Mouse (Mus musculus) forebrain, embryonic 15.5 days (tissue): ENCODE measurements around the gene Ipo4. TPM values are rescaled to one million over a fixed set of nuclear protein-coding genes. Genes with fewer than 3 reads are reported as not detected.
A peak's percentile ranks its signal among the peaks of the same experiment; 100 is the strongest.

Experiments
- ATAC-seq: fragments of 200-750 bp; cut with Nextera tagmentation; replicated peaks from 2 replicates; pipeline ENCODE4 v1.8.0; 2017; ENCODE audit warnings: mild to moderate bottlenecking, moderate TSS enrichment, moderate library complexity
- H3K27ac ChIP-seq: fragments of 300-500 bp; sonication (generic); replicated peaks from 2 replicates; pipeline ENCODE4 v1.5.1; 2015; ENCODE audit warnings: mild to moderate bottlenecking, inconsistent platforms
- H3K27me3 ChIP-seq: fragments of 300-500 bp; sonication (generic); 2 replicates; pipeline ENCODE4 v1.6.1; 2015; ENCODE audit warnings: inconsistent platforms
- H3K36me3 ChIP-seq: fragments of 300-500 bp; sonication (generic); 2 replicates; pipeline ENCODE4 v1.6.1; 2015; ENCODE audit warnings: mild to moderate bottlenecking, inconsistent platforms
- H3K4me1 ChIP-seq: fragments of 300-500 bp; sonication (generic); 2 replicates; pipeline ENCODE4 v1.6.1; 2015; ENCODE audit warnings: inconsistent platforms
- H3K4me2 ChIP-seq: fragments of 300-500 bp; sonication (generic); replicated peaks from 2 replicates; pipeline ENCODE4 v1.6.1; 2015; ENCODE audit warnings: mild to moderate bottlenecking, inconsistent platforms
- H3K4me3 ChIP-seq: fragments of 300-500 bp; sonication (generic); 2 replicates; pipeline ENCODE4 v1.5.1; 2015; ENCODE audit warnings: mild to moderate bottlenecking, inconsistent platforms
- H3K9ac ChIP-seq: fragments of 300-500 bp; sonication (generic); replicated peaks from 2 replicates; pipeline ENCODE4 v1.6.1; 2015; ENCODE audit warnings: mild to moderate bottlenecking, inconsistent platforms
- H3K9me3 ChIP-seq: fragments of 300-500 bp; sonication (generic); 2 replicates; pipeline ENCODE4 v1.6.1; 2016; ENCODE audit warnings: inconsistent platforms
- WGBS: fragments of 180-500 bp; shearing (Covaris S2); methylation state at CpG from one replicate; pipeline ENCODE4 v1.1.7; 2015; ENCODE audit warnings: mixed read lengths; 5-methylcytosine and 5-hydroxymethylcytosine counted together
- polyA plus RNA-seq: library from polyadenylated mRNA; unstranded; fragments of >200 nt; fragmentation: Nextera tagmentation; extraction: Ambion mirVana; gene quantifications from 2 replicates; pipeline ENCODE4 v1.2.1, GENCODE M21; 2015

The Ipo4 gene
- polyA plus RNA-seq, 1 experiment from 2014 or later: 82.1 TPM

DNA sequence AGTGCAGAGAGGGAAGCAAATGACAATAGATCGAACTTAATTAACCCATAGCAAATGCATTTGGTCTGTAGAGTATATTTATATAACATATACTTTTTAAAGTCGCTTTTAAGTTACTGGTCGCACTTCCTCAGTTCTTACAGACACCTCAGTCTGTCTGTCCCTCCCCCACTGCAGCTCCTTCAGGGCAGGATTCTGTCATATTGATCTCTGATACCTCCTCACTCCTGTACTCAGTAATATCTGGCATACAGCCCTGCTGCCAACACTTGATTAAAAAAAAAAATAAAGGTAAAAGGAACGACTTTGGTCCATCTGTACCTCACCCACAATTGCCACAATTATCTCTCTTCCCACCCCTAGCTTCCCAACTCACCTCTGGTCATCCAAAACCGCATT is 51.5 kb downstream of the Ipo4 start:
- Histone ChIP-seq H3K4me2 (peak overlapping the region; percentile 51), H3K4me1 (peaks cover 16% of the 10 kb centered on the region), H3K27me3 (no peaks in the 10 kb centered on the region), H3K9ac (peak overlapping the region; percentile 47; the same call in 1 of the 2 replicates), H3K4me3 (peak overlapping the region; percentile 43), H3K9me3 (no peaks in the 10 kb centered on the region), H3K36me3 (peaks cover 8% of the 10 kb centered on the region; the same call in 1 of the 2 replicates), H3K27ac (no peak overlapping the region)
- WGBS: 41% methylated on average over 5 of the region's 5 CpGs
- ATAC-seq: no peak

DNA sequence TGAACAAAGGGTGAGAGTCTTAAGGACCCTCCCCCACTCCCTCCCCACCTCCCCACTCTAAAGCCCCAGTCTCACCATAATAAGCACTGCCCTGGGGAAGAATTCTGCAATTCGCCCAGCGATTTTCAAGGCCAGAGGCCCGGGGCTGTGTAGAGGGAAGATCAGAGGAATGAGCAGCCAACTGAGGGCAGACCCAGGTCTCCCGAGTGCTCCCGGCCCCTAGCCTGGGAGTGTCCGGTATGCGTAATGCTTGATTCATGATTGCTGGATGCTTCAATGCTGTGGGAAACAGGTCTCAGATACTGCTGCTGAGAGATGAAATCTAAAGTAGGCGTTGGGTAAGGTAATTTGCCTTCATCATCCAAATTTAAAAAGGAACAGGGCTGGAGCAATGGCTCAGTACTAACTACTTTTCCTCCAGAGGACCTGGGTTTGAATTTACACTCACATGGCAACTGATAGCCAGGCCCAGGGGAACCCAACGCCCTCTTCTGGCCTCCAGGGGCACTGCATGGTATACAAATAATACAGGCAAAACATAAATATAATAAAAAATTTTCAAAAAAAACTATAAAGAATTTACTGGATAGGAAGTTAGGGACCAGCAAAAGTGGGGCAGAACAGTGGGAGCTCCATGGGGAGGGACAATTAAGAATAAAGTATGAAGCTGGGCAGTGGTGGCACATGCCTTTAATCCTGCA is 53.6 kb downstream of the Ipo4 start:
- Histone ChIP-seq H3K9ac (no peak overlapping the region), H3K27ac (no peak overlapping the region), H3K4me2 (no peak overlapping the region), H3K4me3 (no peak overlapping the region), H3K36me3 (peaks cover 8% of the 10 kb centered on the region; the same call in 1 of the 2 replicates), H3K9me3 (no peaks in the 10 kb centered on the region), H3K27me3 (no peaks in the 10 kb centered on the region), H3K4me1 (peaks cover 25% of the 10 kb centered on the region)
- 79% methylated on average over 9 of the region's 9 CpGs for WGBS
- no peak for ATAC-seq

DNA sequence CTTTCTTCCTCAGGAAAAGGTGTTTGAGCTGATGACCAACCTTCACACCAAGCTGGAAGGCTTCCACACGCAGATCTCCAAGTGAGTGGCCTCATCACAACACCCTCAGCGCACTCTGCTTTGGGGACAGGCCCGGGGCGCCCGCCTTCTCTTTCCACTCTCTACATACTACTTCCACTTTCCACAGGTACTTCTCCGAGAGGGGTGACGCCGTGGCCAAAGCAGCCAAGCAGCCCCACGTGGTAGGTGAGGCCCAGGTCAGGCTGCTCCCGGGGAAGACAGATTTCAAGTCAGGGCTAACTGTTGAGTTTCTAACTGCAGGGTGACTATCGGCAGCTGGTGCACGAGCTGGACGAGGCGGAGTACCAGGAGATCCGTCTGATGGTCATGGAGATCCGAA is 55.0 kb downstream of the Ipo4 start:
- Histone ChIP-seq H3K36me3 (0 out of 2 replicates have a peak, but pooled peaks cover 8% of the 10 kb centered on the region), H3K27ac (no peak overlapping the region), H3K4me2 (no peak overlapping the region), H3K9ac (no peak overlapping the region), H3K4me1 (peaks cover 25% of the 10 kb centered on the region), H3K9me3 (no peaks in the 10 kb centered on the region), H3K27me3 (no peaks in the 10 kb centered on the region), H3K4me3 (no peak overlapping the region)
- no peak for ATAC-seq
- WGBS: 96% methylated on average over 16 of the region's 16 CpGs

DNA sequence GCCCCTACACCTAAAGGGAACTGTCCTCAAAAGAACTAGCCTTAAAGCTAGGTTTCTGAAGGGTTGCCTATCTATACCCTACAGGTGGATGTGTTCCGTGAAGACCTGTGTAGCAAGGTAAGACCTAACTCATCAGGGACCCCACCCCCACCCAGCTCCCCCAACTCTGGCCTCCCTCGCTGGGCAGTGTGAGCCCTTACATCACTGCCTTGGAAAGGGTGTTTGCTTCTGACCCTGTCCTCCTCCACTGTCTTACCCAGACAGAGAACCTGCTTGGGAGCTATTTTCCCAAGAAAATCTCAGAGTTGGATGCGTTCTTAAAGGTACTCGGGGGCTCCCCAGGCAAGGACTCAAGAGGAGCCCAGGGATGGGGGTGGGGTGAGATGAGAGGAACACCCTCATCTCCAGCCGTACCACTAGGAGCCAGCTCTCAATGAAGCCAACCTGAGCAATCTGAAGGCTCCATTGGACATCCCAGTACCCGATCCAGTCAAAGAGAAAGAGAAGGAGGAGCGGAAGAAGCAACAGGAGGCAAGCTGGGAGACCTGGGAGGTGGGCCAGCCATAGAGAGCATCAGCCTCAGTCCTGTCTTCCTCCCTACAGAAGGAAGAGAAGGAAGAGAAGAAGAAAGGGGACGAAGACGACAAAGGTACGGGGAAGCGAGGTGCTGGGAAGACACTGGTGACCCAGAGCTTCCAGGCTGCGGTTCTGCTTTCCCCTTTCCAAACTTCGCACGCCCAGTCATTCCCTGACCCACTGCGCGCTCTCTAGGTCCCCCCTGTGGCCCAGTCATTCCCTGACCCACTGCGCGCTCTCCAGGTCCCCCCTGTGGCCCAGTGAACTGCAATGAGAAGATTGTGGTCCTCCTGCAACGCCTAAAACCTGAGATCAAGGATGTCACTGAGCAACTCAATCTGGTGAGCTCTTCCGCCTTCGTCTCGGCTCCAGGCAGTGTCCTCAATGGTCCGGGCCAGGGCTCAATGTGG is 56.0 kb downstream of the Ipo4 start:
- no peaks in the 10 kb centered on the region for H3K9me3 ChIP-seq
- peaks cover 16% of the 10 kb centered on the region for H3K4me1 ChIP-seq
- no peak for ATAC-seq
- no peak overlapping the region for H3K9ac ChIP-seq
- H3K4me2 ChIP-seq: no peak overlapping the region
- WGBS: 85% methylated on average over 23 of the region's 23 CpGs
- 0 out of 2 replicates have a peak, but pooled peaks cover 8% of the 10 kb centered on the region for H3K36me3 ChIP-seq
- H3K4me3 ChIP-seq: no peak overlapping the region
- no peak overlapping the region for H3K27ac ChIP-seq
- no peaks in the 10 kb centered on the region for H3K27me3 ChIP-seq

DNA sequence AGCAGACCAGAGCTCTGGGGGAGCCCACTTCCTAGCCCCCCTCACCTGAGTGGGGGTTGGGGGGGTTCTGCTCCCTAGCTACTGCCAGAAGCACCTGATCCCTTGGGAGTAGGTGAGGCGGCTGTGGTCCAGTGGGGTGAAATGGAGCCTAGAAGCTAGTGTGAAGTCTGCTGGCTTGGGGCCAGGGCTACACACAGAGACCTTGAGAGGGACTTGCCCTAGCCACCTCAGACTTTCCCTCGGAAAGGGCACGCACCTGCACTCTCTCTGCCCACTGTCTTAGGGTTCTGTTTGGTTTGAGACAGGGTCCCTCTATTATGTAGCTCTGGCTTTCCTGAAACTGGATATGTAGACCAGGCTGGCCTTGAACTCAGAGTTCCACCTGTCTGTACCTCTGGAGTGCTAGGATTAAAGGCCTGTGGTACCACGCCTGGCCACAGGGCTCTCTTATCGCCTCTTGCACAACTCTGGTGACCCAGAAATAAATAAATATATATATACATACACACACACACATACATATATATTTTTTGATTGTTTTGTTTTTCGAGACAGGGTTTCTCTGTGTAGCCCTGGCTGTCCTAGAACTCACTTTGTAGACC is 57.0 kb downstream of the Ipo4 start:
- Histone ChIP-seq H3K4me2 (peak overlapping the region; percentile 69), H3K4me3 (peak overlapping the region; percentile 73), H3K36me3 (0 out of 2 replicates have a peak, but pooled peaks cover 8% of the 10 kb centered on the region), H3K9ac (peak overlapping the region; percentile 92), H3K27ac (peak overlapping the region; percentile 92), H3K27me3 (no peaks in the 10 kb centered on the region), H3K9me3 (no peaks in the 10 kb centered on the region), H3K4me1 (peaks cover 12% of the 10 kb centered on the region)
- 0 out of 2 replicates have a peak, but pooled peaks have one; percentile 0 for ATAC-seq
- WGBS: 34% methylated on average over 6 of the region's 6 CpGs

DNA sequence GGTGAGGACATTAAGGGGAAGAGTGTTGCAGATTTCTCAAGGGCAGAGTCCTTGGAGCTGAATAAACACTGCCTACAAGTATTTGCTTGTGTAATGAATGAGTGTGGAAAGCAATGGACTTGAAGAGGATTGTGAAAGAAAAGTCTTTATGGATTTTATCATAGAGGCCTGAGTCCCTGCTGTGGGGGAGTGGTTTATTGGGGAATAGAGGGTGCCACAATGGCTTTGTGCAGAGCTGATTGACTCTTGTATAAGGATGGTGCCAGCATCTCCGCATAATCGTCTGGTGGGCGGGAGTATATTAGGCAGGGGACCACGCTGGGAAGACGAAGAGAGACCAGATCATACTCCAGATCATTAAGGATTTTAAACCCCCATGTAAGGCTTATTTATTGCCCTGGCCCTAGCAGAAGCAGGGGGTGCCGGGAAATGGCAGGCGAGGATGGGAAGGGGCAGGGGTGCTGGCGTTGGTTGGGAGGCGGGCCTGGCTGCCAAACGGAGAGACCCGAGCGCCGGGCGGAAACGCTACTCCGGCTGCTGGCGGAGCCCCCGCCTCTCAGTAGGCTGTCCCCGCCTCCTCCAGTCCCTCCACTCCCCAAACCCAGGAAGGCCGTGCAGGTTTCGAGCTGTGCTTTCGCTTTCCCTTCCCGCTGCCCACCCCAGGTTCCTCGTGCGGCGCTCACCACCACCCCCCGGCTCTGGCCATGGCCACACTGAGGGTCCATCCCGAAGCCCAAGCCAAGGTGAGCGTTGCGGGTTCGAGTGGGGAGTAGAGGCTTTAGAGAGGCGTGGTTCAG is 57.7 kb downstream of the Ipo4 start, which contains the start of gene Psme1:
Psme1 (plus strand) TSS at position 253 of the 797 bp plus-strand sequence.
- no peaks in the 10 kb centered on the region for H3K9me3 ChIP-seq
- no peaks in the 10 kb centered on the region for H3K27me3 ChIP-seq
- peak within 1 kb of the TSS; percentile 73 for H3K4me3 ChIP-seq
- H3K9ac ChIP-seq: peak within 1 kb of the TSS; percentile 92
- H3K4me1 ChIP-seq: peaks cover 12% of the 10 kb centered on the region
- ATAC-seq: peak; percentile 95
- H3K27ac ChIP-seq: peak within 1 kb of the TSS; percentile 92
- 0 out of 2 replicates have a peak, but pooled peaks cover 8% of the 10 kb centered on the region for H3K36me3 ChIP-seq
- WGBS: under 1% methylated on average over 32 of the region's 32 CpGs
- H3K4me2 ChIP-seq: peak within 1 kb of the TSS; percentile 69

DNA sequence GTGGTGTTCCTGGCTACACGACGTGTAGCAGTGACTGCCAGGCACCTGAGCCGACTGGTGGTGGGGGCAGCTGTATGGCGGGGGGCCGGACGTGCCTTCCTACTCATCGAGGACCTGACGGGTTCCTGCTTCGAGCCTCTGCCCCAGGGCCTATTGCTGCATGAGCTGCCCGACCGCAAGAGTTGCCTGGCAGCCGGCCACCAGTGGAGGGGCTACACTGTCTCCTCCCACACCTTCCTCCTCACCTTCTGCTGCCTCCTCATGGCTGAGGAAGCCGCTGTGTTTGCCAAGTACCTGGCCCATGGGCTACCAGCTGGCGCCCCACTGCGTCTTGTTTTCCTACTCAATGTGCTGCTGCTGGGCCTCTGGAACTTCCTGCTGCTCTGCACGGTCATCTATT is 59.4 kb downstream of the Ipo4 start:
- Histone ChIP-seq H3K4me1 (peaks cover 12% of the 10 kb centered on the region), H3K4me2 (no peak overlapping the region), H3K4me3 (no peak overlapping the region), H3K9me3 (no peaks in the 10 kb centered on the region), H3K27ac (no peak overlapping the region), H3K27me3 (no peaks in the 10 kb centered on the region), H3K36me3 (0 out of 2 replicates have a peak, but pooled peaks cover 8% of the 10 kb centered on the region), H3K9ac (no peak overlapping the region)
- WGBS: 75% methylated on average over 16 of the region's 16 CpGs
- no peak for ATAC-seq

DNA sequence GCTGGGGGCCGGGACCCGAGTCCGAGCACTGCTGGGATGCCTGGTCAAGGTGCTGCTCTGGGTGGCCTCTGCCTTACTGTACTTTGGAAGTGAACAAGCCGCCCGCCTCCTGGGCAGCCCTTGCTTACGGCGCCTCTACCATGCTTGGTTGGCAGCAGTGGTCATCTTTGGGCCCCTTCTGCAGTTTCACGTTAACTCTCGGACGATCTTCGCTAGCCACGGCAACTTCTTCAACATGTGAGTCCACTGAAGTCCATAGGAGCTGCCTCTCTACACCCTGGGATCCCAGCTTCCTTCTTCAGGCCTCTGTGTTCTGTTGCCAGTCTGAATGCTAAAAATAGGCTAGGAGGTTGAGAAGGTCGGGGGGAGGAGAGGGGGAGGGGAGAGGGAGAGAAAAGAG is 60.0 kb downstream of the Ipo4 start:
- no peak overlapping the region for H3K4me3 ChIP-seq
- no peak overlapping the region for H3K9ac ChIP-seq
- no peaks in the 10 kb centered on the region for H3K27me3 ChIP-seq
- no peak overlapping the region for H3K27ac ChIP-seq
- no peak for ATAC-seq
- WGBS: 80% methylated on average over 13 of the region's 13 CpGs
- peaks cover 12% of the 10 kb centered on the region for H3K4me1 ChIP-seq
- no peak overlapping the region for H3K4me2 ChIP-seq
- no peaks in the 10 kb centered on the region for H3K9me3 ChIP-seq
- H3K36me3 ChIP-seq: 0 out of 2 replicates have a peak, but pooled peaks cover 4% of the 10 kb centered on the region

Other genes starting within 250 kb of the Ipo4 start
- 49.6 and 60.0 TPM in 2 replicates for gene Dhrs4, start 157.2 kb downstream of the Ipo4 start, polyA plus RNA-seq
- 30.2 and 33.4 TPM in 2 replicates for gene Carmil3, start 145.3 kb downstream of the Ipo4 start, polyA plus RNA-seq
- gene Cpne6, start 125.5 kb downstream of the Ipo4 start, polyA plus RNA-seq: 9.1 and 10.3 TPM in 2 replicates
- gene Nrl, start 111.0 kb downstream of the Ipo4 start, polyA plus RNA-seq: 0.09 and 0.11 TPM in 2 replicates
- 18.2 and 25.1 TPM in 2 replicates for gene Pck2, start 95.7 kb downstream of the Ipo4 start, polyA plus RNA-seq
- gene Dcaf11, start 76.0 kb downstream of the Ipo4 start, polyA plus RNA-seq: 121 and 132 TPM in 2 replicates
- gene A730061H03Rik, start 75.6 kb downstream of the Ipo4 start, polyA plus RNA-seq: 0.49 and 0.60 TPM in 2 replicates
- gene Fitm1, start 60.3 kb downstream of the Ipo4 start, polyA plus RNA-seq: not detected in 2 replicates
- 187 and 189 TPM in 2 replicates for gene Psme1, start 57.8 kb downstream of the Ipo4 start, polyA plus RNA-seq
- gene Emc9, start 50.7 kb downstream of the Ipo4 start, polyA plus RNA-seq: 15.0 and 16.0 TPM in 2 replicates
- 187 and 211 TPM in 2 replicates for gene Psme2, start 44.8 kb downstream of the Ipo4 start, polyA plus RNA-seq
- gene Rnf31, start 44.2 kb downstream of the Ipo4 start, polyA plus RNA-seq: 17.7 TPM in 2 replicates
- gene Irf9, start 32.4 kb downstream of the Ipo4 start, polyA plus RNA-seq: 7.2 and 8.1 TPM in 2 replicates
- 11.3 and 11.5 TPM in 2 replicates for gene Rec8, start 17.9 kb downstream of the Ipo4 start, polyA plus RNA-seq
- gene Gm49378, start 1.9 kb upstream of the Ipo4 start, polyA plus RNA-seq: 1.4 and 2.0 TPM in 2 replicates
- 61.7 and 67.2 TPM in 2 replicates for gene Tm9sf1, start 7.8 kb upstream of the Ipo4 start, polyA plus RNA-seq
- 0.38 and 0.53 TPM in 2 replicates for gene Tssk4, start 14.2 kb upstream of the Ipo4 start, polyA plus RNA-seq
- 66.0 and 68.5 TPM in 2 replicates for gene Mdp1, start 24.6 kb upstream of the Ipo4 start, polyA plus RNA-seq
- gene Gmpr2, start 36.0 kb upstream of the Ipo4 start, polyA plus RNA-seq: 56.7 and 62.2 TPM in 2 replicates
- 563 and 611 TPM in 2 replicates for gene Nedd8, start 36.2 kb upstream of the Ipo4 start, polyA plus RNA-seq
- gene Tinf2, start 45.9 kb upstream of the Ipo4 start, polyA plus RNA-seq: 32.9 and 36.2 TPM in 2 replicates
- gene Tgm1, start 78.0 kb upstream of the Ipo4 start, polyA plus RNA-seq: 0.09 and 0.20 TPM in 2 replicates
- 49.9 and 51.4 TPM in 2 replicates for gene Rabggta, start 86.3 kb upstream of the Ipo4 start, polyA plus RNA-seq
- gene Dhrs1, start 109.7 kb upstream of the Ipo4 start, polyA plus RNA-seq: 77.1 and 82.7 TPM in 2 replicates
- gene Nop9, start 109.7 kb upstream of the Ipo4 start, polyA plus RNA-seq: 39.7 and 41.4 TPM in 2 replicates
- 0.15 and 0.29 TPM in 2 replicates for gene Cideb, start 122.5 kb upstream of the Ipo4 start, polyA plus RNA-seq
- gene Ltb4r2, start 125.5 kb upstream of the Ipo4 start, polyA plus RNA-seq: 0.10 and 0.24 TPM in 2 replicates
- 0.26 TPM in 1 of 2 replicates, not detected in the other for gene Ltb4r1, start 130.0 kb upstream of the Ipo4 start, polyA plus RNA-seq
- gene Adcy4, start 148.1 kb upstream of the Ipo4 start, polyA plus RNA-seq: 2.9 and 4.0 TPM in 2 replicates
- gene Ripk3, start 152.9 kb upstream of the Ipo4 start, polyA plus RNA-seq: 1.1 and 2.3 TPM in 2 replicates
- gene Nfatc4, start 187.2 kb upstream of the Ipo4 start, polyA plus RNA-seq: 10.9 and 13.6 TPM in 2 replicates
- 10.5 and 10.7 TPM in 2 replicates for gene Nynrin, start 218.1 kb upstream of the Ipo4 start, polyA plus RNA-seq
- gene Cbln3, start 248.4 kb upstream of the Ipo4 start, polyA plus RNA-seq: 0.29 and 0.32 TPM in 2 replicates
- 10.1 and 10.4 TPM in 2 replicates for gene Khnyn, start 249.0 kb upstream of the Ipo4 start, polyA plus RNA-seq